Mouse (Mus musculus) liver, adult 2 months (tissue): ENCODE results near the gene Arhgef38. TPM values are rescaled to one million over a fixed set of nuclear protein-coding genes. Genes with fewer than 3 reads are reported as not detected.
A peak's percentile ranks its signal among the peaks of the same experiment; 100 is the strongest.

Experiments used
- DNase-seq: peaks from one replicate; pipeline ENCODE4 v3.0.0-alpha.2; 2011; ENCODE audit warnings: low read depth, low spot score; ENCODE audit errors: extremely low read depth
- H3K27ac ChIP-seq: fragments of 200-500 bp; replicated peaks from 2 replicates; pipeline ENCODE4 v1.5.1; 2012; ENCODE audit warnings: low read depth, mild to moderate bottlenecking, control low read depth, inconsistent platforms, low read length; ENCODE audit not compliant: insufficient read depth
- H3K27me3 ChIP-seq: fragments of 200-500 bp; 2 replicates; pipeline ENCODE4 v1.6.1; 2012; ENCODE audit warnings: mild to moderate bottlenecking, moderate library complexity, low read length, inconsistent platforms; ENCODE audit not compliant: control insufficient read depth, insufficient read depth
- H3K36me3 ChIP-seq: fragments of 200-500 bp; 2 replicates; pipeline ENCODE4 v1.6.1; 2012; ENCODE audit warnings: low read length, inconsistent platforms; ENCODE audit not compliant: control insufficient read depth, insufficient read depth
- H3K4me1 ChIP-seq: fragments of 200-500 bp; 2 replicates; pipeline ENCODE4 v1.6.1; 2011; ENCODE audit warnings: low read length; ENCODE audit not compliant: control insufficient read depth, insufficient read depth
- H3K4me3 ChIP-seq: fragments of 200-500 bp; 2 replicates; pipeline ENCODE4 v1.5.1; 2011; ENCODE audit warnings: low read depth, mild to moderate bottlenecking, control low read depth, low read length, moderate library complexity; ENCODE audit not compliant: insufficient read depth
- H3K79me2 ChIP-seq: fragments of 200-500 bp; 2 replicates; pipeline ENCODE4 v1.6.1; 2012; ENCODE audit warnings: inconsistent platforms, mild to moderate bottlenecking, low read length, moderate library complexity; ENCODE audit not compliant: control insufficient read depth, insufficient read depth
- H3K9ac ChIP-seq: fragments of 200-500 bp; 2 replicates; pipeline ENCODE4 v1.6.1; 2012; ENCODE audit warnings: low read depth, mild to moderate bottlenecking, control low read depth, inconsistent platforms, low read length
- CTCF ChIP-seq: fragments of 200-500 bp; IDR thresholded peaks from 2 replicates; pipeline ENCODE4 v1.5.1; 2011; ENCODE audit warnings: low read depth, low read length, control low read depth
- POLR2A ChIP-seq: fragments of 200-500 bp; IDR thresholded peaks from 2 replicates; pipeline ENCODE4 v1.6.1; 2011; ENCODE audit warnings: low read length, control low read depth; ENCODE audit not compliant: insufficient read depth; ENCODE audit errors: extremely low read depth
- WGBS: fragments of 180-500 bp; shearing (Covaris S2); methylation state at CpG from one replicate; pipeline ENCODE4 v1.1.7; 2018; 5-methylcytosine and 5-hydroxymethylcytosine counted together
- polyA plus RNA-seq: library from polyadenylated mRNA; depleted of rRNA; stranded (reverse); fragments of >200 nt; gene quantifications from 2 replicates; pipeline ENCODE4 v1.2.3, GENCODE M21; 2012
- total RNA-seq: library from RNA; depleted of rRNA; stranded (reverse); fragments of >200 nt; gene quantifications from 2 replicates; pipeline ENCODE4 v1.2.3, GENCODE M21; 2014

Arhgef38 gene
- total and polyA plus RNA-seq, 2 experiments: 0.09 TPM; not detected in 1

DNA sequence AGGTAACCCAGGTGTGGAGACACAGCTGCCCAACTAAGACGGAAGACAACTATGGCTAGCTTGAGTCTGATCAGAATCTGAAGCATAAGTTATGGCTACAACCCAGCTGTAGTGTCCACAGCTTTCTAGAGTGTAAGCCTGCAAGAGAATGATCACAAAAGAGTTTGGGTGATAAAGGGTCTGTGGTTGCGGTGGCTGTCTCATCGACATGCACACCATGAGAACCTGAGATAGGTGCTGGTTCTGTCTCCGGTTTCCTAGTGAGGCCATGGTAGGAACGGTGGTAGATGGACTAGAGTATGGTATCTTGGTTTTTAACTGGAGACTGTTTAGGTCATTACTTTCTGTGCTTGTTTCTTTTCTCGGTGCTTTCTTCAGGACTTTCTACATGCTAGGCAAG lies 136.8 kb downstream of the Arhgef38 start:
- Histone ChIP-seq H3K4me3 (no peak overlapping the region), H3K27ac (no peak overlapping the region), H3K4me1 (0 out of 2 replicates have a peak, but pooled peaks cover 3% of the 10 kb centered on the region), H3K27me3 (no peaks in the 10 kb centered on the region), H3K36me3 (peaks cover 40% of the 10 kb centered on the region), H3K9ac (no peak overlapping the region), H3K79me2 (no peaks in the 10 kb centered on the region; the same call in 1 of the 2 replicates)
- TF ChIP-seq CTCF: no peak
- no peak for TF ChIP-seq POLR2A
- WGBS: 96% methylated on average over 6 of the region's 6 CpGs
- DNase-seq: no peak

DNA sequence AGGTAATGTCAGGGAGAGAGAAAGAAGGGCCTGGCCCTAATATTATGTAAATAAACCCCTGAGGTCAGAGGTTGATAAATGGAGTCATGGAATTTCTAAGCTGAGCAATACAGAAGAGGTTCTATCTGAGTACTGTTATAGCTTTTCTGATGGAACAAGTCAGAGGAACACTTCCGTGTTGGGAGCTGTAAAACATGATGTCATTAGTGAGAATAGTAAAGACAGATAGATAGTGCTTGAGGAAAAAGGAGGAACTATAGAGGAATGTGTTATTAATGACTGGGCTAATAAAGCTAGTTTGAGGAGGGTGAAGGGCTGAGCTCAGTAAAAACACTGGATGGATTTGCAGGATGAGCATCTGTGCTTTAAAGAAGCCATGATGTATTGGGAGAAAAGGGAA lies 140.4 kb downstream of the Arhgef38 start:
- no peak overlapping the region for H3K4me3 ChIP-seq
- peaks cover 5% of the 10 kb centered on the region; the same call in 1 of the 2 replicates for H3K79me2 ChIP-seq

DNA sequence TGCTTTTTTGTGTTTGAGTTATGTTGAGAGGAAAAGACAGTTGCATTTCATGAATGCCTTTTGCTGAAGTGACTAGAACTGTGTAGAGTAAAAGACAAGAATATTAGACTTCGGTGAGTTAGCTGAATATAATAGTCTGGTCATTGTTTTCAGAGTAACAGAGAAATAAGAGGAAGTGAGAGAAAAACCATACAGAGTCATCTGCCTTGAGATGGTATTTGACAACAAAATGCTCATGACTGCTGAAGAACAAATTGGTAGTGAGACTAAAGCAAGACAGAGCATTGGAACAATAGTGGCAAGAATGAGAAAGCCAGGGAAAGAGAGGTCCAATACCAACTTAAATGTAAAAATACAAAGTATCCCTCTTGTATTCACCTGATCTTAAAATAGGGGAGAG lies 141.8 kb downstream of the Arhgef38 start:
- H3K79me2 ChIP-seq: peaks cover 5% of the 10 kb centered on the region; the same call in 1 of the 2 replicates
- no peaks in the 10 kb centered on the region for H3K27me3 ChIP-seq
- DNase-seq: no peak
- TF ChIP-seq POLR2A: no peak
- no peak for TF ChIP-seq CTCF
- peaks cover 6% of the 10 kb centered on the region; the same call in 1 of the 2 replicates for H3K4me1 ChIP-seq
- H3K36me3 ChIP-seq: peaks cover 8% of the 10 kb centered on the region
- H3K27ac ChIP-seq: no peak overlapping the region
- WGBS: 75% methylated on average over 1 of the region's 1 CpGs
- no peak overlapping the region for H3K9ac ChIP-seq
- H3K4me3 ChIP-seq: no peak overlapping the region

More for the DNA sequence above, 140.4 kb downstream of the Arhgef38 start:
- H3K27me3 ChIP-seq: no peaks in the 10 kb centered on the region
- no peak overlapping the region for H3K9ac ChIP-seq
- no peak overlapping the region for H3K27ac ChIP-seq
- 55% methylated on average over 1 of the region's 1 CpGs for WGBS
- no peak for TF ChIP-seq POLR2A
- no peak for TF ChIP-seq CTCF
- no peak for DNase-seq
- H3K36me3 ChIP-seq: peaks cover 18% of the 10 kb centered on the region
- H3K4me1 ChIP-seq: peaks cover 6% of the 10 kb centered on the region; the same call in 1 of the 2 replicates

DNA sequence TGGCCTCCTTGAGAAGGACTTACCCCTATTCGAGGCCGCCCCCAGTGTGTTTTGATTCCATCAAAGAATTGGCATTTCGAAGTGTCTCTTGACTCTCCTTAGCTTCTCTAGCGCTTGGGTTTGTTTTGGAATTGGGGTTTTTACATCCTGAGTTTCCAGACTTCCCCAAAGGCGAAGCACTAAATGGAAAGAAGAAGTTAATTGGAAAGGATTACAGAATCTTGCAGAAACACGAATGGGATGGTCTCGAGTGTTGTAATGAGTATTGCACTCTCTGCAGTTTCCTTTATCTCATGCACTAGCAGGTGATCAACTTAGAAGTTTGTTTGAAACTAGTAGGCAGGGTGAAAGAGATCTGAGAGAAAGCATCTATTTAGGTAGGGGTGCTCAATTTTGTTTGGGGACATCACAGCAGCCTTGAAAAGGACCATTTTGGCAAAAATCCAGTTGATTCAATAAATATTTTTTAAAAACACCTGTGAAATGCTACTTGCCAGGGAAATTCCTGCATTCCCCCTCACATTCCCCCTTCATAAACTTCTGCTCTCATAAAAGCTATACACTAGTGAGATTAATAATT lies 142.4 kb downstream of the Arhgef38 start:
- TF ChIP-seq POLR2A (no peak), CTCF (no peak)
- H3K4me3 ChIP-seq: peak overlapping the region; percentile 83
- H3K27me3 ChIP-seq: no peaks in the 10 kb centered on the region

DNA sequence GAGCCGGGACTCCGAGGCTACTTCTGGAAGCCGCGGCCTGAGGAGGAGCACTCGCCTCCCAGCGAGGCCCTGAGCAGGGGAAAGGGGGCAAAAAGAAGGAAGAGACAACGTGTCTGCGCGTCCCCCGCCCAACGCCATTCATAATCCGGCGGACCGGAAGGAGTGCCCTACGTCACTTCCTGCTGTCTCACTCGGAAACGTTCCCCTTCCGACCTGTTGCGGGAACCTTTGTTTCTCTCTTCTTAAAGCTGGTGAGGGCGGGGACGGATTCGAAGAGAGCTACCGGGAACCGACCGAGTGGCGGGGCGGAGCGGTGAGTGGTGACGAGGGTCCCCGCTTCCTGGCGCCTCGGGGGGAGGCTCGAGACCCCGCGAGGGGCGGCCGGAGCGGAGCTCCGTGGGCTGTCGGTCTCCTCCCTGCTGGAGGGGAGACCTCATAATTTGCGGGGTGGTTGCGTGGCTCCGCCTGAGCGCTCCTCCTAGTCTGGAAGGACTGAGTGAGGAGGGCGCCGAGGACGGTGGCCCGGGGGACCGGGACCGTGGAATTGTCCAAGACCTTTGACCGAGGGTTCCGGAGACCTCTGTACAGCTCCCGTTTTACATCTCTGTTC lies 143.0 kb downstream of the Arhgef38 start, which contains the start of the genes Ints12 and Gstcd:
TSS of gene Ints12 (plus strand) at position 177 of the 610 bp plus-strand sequence.
TSS of gene Gstcd (minus strand) at position 370 of the 610 bp plus-strand sequence.
- Histone ChIP-seq H3K27ac (peak within 1 kb of the TSS; percentile 69), H3K4me3 (peak within 1 kb of the TSS; percentile 83), H3K79me2 (peaks cover 5% of the 10 kb centered on the region; the same call in 1 of the 2 replicates), H3K27me3 (no peaks in the 10 kb centered on the region), H3K4me1 (peaks cover 6% of the 10 kb centered on the region; the same call in 1 of the 2 replicates), H3K36me3 (peaks cover 2% of the 10 kb centered on the region; the same call in 1 of the 2 replicates), H3K9ac (peak within 1 kb of the TSS; percentile 84)
- WGBS: under 1% methylated on average over 53 of the region's 53 CpGs
- TF ChIP-seq CTCF (no peak), POLR2A (peak; percentile 38; the same call in 1 of the 2 replicates)
- peak; percentile 82 for DNase-seq

More for the DNA sequence above, 142.4 kb downstream of the Arhgef38 start:
- 1% methylated on average over 7 of the region's 7 CpGs for WGBS
- peak; percentile 43 for DNase-seq
- H3K4me1 ChIP-seq: peaks cover 6% of the 10 kb centered on the region; the same call in 1 of the 2 replicates
- H3K79me2 ChIP-seq: peaks cover 5% of the 10 kb centered on the region; the same call in 1 of the 2 replicates
- peaks cover 6% of the 10 kb centered on the region; the same call in 1 of the 2 replicates for H3K36me3 ChIP-seq
- peak overlapping the region; percentile 69 for H3K27ac ChIP-seq
- H3K9ac ChIP-seq: peak overlapping the region; percentile 84
